Mouse (Mus musculus) kidney, embryonic 15.5 days (tissue): ENCODE data around the gene Bola1. TPM values are rescaled to one million over a fixed set of nuclear protein-coding genes. Genes with fewer than 3 reads are reported as not detected.
"Not testable (repeated sequence)": the region's sequence is repeated elsewhere in the genome, so short reads cannot be mapped to it uniquely, and the experiment has no call there.

Experiments used
- ATAC-seq: fragments of 200-750 bp; cut with Nextera tagmentation; replicated peaks from 2 replicates; pipeline ENCODE4 v1.8.0; 2017; ENCODE audit warnings: moderate TSS enrichment; ENCODE audit not compliant: low FRiP score
- H3K27ac ChIP-seq: fragments of 300-500 bp; sonication (generic); 2 replicates; pipeline ENCODE4 v1.5.1; 2015; ENCODE audit warnings: mild to moderate bottlenecking, inconsistent platforms
- H3K27me3 ChIP-seq: fragments of 300-500 bp; sonication (generic); 2 replicates; pipeline ENCODE4 v1.6.1; 2015; ENCODE audit warnings: inconsistent platforms
- H3K36me3 ChIP-seq: fragments of 300-500 bp; sonication (generic); 2 replicates; pipeline ENCODE4 v1.6.1; 2015; ENCODE audit warnings: inconsistent platforms
- H3K4me1 ChIP-seq: fragments of 300-500 bp; sonication (generic); 2 replicates; pipeline ENCODE4 v1.6.1; 2015; ENCODE audit warnings: inconsistent platforms
- H3K4me2 ChIP-seq: fragments of 300-500 bp; sonication (generic); 2 replicates; pipeline ENCODE4 v1.6.1; 2015; ENCODE audit warnings: moderate library complexity, mild to moderate bottlenecking, inconsistent platforms
- H3K4me3 ChIP-seq: fragments of 300-500 bp; sonication (generic); replicated peaks from 2 replicates; pipeline ENCODE4 v1.5.1; 2015; ENCODE audit warnings: mild to moderate bottlenecking, inconsistent platforms
- H3K9ac ChIP-seq: fragments of 300-500 bp; sonication (generic); 2 replicates; pipeline ENCODE4 v1.6.1; 2015; ENCODE audit warnings: mild to moderate bottlenecking, inconsistent platforms
- H3K9me3 ChIP-seq: fragments of 300-500 bp; sonication (generic); replicated peaks from 2 replicates; pipeline ENCODE4 v1.6.1; 2016; ENCODE audit warnings: inconsistent platforms
- WGBS: fragments of 180-500 bp; shearing (Covaris S2); methylation state at CpG from one replicate; pipeline ENCODE4 v1.1.7; 2015; ENCODE audit warnings: mixed read lengths; 5-methylcytosine and 5-hydroxymethylcytosine counted together
- polyA plus RNA-seq: library from polyadenylated mRNA; unstranded; fragments of >200 nt; fragmentation: Nextera tagmentation; extraction: Ambion mirVana; gene quantifications from 2 replicates; pipeline ENCODE4 v1.2.1, GENCODE M21; 2015

Bola1 gene
- polyA plus RNA-seq, result 55.2 and 59.4 TPM in 2 replicates

DNA sequence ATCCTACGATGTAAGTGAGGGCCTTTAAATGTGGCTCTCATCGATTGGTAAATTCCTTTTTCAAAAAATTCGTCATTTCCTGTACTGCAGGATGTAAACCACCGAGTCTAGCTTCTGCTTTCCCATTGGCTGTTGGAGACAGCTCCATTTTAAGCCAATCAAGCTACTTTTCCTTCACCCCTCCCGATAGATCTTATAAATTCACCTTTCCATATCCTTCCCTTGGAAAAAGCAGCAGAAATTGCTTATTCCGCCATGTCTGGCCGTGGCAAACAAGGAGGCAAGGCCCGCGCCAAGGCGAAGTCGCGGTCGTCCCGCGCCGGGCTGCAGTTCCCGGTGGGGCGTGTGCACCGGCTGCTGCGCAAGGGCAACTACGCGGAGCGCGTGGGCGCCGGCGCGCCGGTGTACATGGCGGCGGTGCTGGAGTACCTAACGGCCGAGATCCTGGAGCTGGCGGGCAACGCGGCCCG, at the start of gene Bola1, which contains the start of gene Hist2h2ab:
Gene Bola1, minus strand, starts transcription at position 49 of the 470 bp plus-strand sequence.
Gene Hist2h2ab, plus strand, starts transcription at position 205 of the 470 bp plus-strand sequence.
- peak; percentile 78 for ATAC-seq
- Histone ChIP-seq H3K4me1 (peaks cover 36% of the 10 kb centered on the region), H3K9me3 (no peaks in the 10 kb centered on the region), H3K36me3 (no peaks in the 10 kb centered on the region), H3K4me3 (peak within 1 kb of the TSS; percentile 68), H3K9ac (peak within 1 kb of the TSS; percentile 92), H3K27ac (peak within 1 kb of the TSS; percentile 100), H3K4me2 (peak within 1 kb of the TSS; percentile 86), H3K27me3 (0 out of 2 replicates have a peak, but pooled peaks cover 1% of the 10 kb centered on the region)
- WGBS, result under 1% methylated on average over 37 of the region's 37 CpGs

- H3K4me3 ChIP-seq, result peak overlapping the region; percentile 56
- peak overlapping the region; percentile 98 for H3K27ac ChIP-seq
- H3K4me1 ChIP-seq, result peaks cover 26% of the 10 kb centered on the region
- WGBS, result under 1% methylated on average over 13 of the region's 44 CpGs
- not testable (repeated sequence) for H3K36me3 ChIP-seq, H3K9me3 ChIP-seq, H3K27me3 ChIP-seq
- H3K9ac ChIP-seq, result peak overlapping the region; percentile 60
- peak; percentile 47 for ATAC-seq
- peak overlapping the region; percentile 82 for H3K4me2 ChIP-seq
These were observed 49.4 kb upstream of the Bola1 start for GRCm38 (mm10) chr3:96268776-96269378.

GRCm38 (mm10) chr3:96268051-96268775, 48.7 kb upstream of the Bola1 start, which contains the start of gene Hist2h3b:
Gene Hist2h3b (plus strand): TSS chr3:96268654.
- peak within 1 kb of the TSS; percentile 56 for H3K4me3 ChIP-seq
- 20% methylated on average over 29 of the region's 30 CpGs for WGBS
- H3K9me3 ChIP-seq, result no peaks in the 10 kb centered on the region
- peaks cover 28% of the 10 kb centered on the region for H3K4me1 ChIP-seq
- H3K27me3 ChIP-seq, result no peaks in the 10 kb centered on the region
- peak within 1 kb of the TSS; percentile 82 for H3K4me2 ChIP-seq
- H3K36me3 ChIP-seq, result no peaks in the 10 kb centered on the region
- peak; percentile 69 for ATAC-seq
- H3K27ac ChIP-seq, result peak within 1 kb of the TSS; percentile 98
- H3K9ac ChIP-seq, result peak within 1 kb of the TSS; percentile 60

GRCm38 (mm10) chr3:96267541-96267940, 48.0 kb upstream of the Bola1 start:
- Histone ChIP-seq H3K4me2 (peak overlapping the region; percentile 82), H3K9ac (no peak overlapping the region), H3K4me1 (peaks cover 29% of the 10 kb centered on the region), H3K27ac (peak overlapping the region; percentile 97), H3K27me3 (no peaks in the 10 kb centered on the region), H3K4me3 (no peak overlapping the region), H3K36me3 (no peaks in the 10 kb centered on the region), H3K9me3 (no peaks in the 10 kb centered on the region)
- 74% methylated on average over 4 of the region's 4 CpGs for WGBS
- no peak for ATAC-seq

DNA sequence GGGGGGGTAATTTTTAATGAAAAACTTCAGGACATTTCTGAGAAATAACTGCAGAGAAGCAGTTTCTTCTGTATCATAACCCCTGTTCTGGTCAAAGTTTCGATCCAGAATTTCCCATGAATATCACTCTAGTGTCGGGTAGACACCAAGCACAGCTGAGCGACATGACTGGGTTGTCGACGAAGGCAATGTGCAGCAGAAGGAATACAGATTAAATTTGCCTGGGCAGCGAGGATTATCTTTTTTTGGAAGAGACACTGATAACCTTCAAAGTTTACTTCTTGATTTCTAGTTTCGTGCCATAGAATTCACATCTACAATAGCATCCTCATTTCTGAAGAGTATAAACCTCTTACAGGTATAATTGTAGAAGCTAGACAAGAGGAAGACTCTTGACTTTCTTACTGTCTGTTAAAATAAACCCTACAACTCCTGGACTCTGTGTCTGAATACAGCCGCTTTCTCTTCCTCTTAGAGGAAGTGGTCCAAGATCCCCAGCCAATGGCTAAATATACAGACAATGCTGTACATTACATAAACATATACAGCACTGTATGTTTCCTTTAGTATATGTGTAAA, 46.7 kb upstream of the Bola1 start:
- H3K27ac ChIP-seq, result no peak overlapping the region
- H3K4me3 ChIP-seq, result no peak overlapping the region
- ATAC-seq, result no peak
- peaks cover 42% of the 10 kb centered on the region for H3K4me1 ChIP-seq
- H3K9me3 ChIP-seq, result no peaks in the 10 kb centered on the region
- no peaks in the 10 kb centered on the region for H3K27me3 ChIP-seq
- H3K4me2 ChIP-seq, result no peak overlapping the region
- 83% methylated on average over 8 of the region's 8 CpGs for WGBS
- H3K36me3 ChIP-seq, result no peaks in the 10 kb centered on the region
- no peak overlapping the region for H3K9ac ChIP-seq

- H3K36me3 ChIP-seq, result no peaks in the 10 kb centered on the region
- no peak for ATAC-seq
- no peak overlapping the region; the same call in 1 of the 2 replicates for H3K9ac ChIP-seq
- H3K4me1 ChIP-seq, result peaks cover 44% of the 10 kb centered on the region
- peak overlapping the region; percentile 99 for H3K27ac ChIP-seq
- H3K9me3 ChIP-seq, result no peaks in the 10 kb centered on the region
- WGBS, result 68% methylated on average over 7 of the region's 7 CpGs
- no peaks in the 10 kb centered on the region for H3K27me3 ChIP-seq
- peak overlapping the region; percentile 81 for H3K4me2 ChIP-seq
- H3K4me3 ChIP-seq, result peak overlapping the region; percentile 61
These were observed 45.0 kb upstream of the Bola1 start for GRCm38 (mm10) chr3:96264404-96264949.

GRCm38 (mm10) chr3:96263558-96264403, 44.3 kb upstream of the Bola1 start:
- Histone ChIP-seq H3K27ac (peak overlapping the region; percentile 99), H3K9me3 (no peaks in the 10 kb centered on the region), H3K4me1 (peaks cover 44% of the 10 kb centered on the region), H3K36me3 (no peaks in the 10 kb centered on the region), H3K4me2 (peak overlapping the region; percentile 81), H3K4me3 (peak overlapping the region; percentile 61), H3K27me3 (no peaks in the 10 kb centered on the region), H3K9ac (peak overlapping the region; percentile 44)
- ATAC-seq, result peak; percentile 24
- 5% methylated on average over 27 of the region's 27 CpGs for WGBS

DNA sequence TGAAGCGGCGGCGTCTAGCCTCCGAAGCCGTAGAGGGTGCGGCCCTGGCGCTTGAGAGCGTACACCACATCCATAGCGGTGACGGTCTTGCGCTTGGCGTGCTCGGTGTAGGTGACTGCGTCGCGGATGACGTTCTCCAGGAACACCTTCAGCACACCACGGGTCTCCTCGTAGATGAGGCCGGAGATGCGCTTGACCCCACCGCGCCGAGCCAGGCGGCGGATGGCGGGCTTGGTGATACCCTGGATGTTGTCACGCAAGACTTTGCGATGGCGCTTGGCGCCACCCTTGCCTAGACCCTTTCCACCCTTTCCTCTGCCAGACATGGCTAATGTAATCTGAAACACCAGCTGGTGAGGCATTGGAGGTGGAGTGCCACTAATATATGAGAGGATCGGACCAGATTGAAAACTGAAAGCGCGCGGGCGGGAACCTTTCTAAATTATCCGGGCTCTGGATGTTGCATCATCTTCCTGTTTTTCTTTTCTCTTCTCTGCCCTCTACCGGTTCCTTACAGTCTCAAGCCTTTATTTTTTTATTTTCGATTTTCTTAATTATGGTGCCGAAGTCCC, 43.6 kb upstream of the Bola1 start, which contains the start of gene Hist2h4:
Gene Hist2h4, minus strand, starts transcription at position 333 of the 572 bp plus-strand sequence.
- Histone ChIP-seq H3K36me3 (no peaks in the 10 kb centered on the region), H3K4me2 (peak within 1 kb of the TSS; percentile 81), H3K4me1 (peaks cover 42% of the 10 kb centered on the region), H3K27ac (peak within 1 kb of the TSS; percentile 99), H3K4me3 (peak within 1 kb of the TSS; percentile 61), H3K9ac (peak within 1 kb of the TSS; percentile 71), H3K9me3 (no peaks in the 10 kb centered on the region), H3K27me3 (no peaks in the 10 kb centered on the region)
- ATAC-seq, result peak; percentile 93
- 0% methylated on average over 40 of the region's 40 CpGs for WGBS

DNA sequence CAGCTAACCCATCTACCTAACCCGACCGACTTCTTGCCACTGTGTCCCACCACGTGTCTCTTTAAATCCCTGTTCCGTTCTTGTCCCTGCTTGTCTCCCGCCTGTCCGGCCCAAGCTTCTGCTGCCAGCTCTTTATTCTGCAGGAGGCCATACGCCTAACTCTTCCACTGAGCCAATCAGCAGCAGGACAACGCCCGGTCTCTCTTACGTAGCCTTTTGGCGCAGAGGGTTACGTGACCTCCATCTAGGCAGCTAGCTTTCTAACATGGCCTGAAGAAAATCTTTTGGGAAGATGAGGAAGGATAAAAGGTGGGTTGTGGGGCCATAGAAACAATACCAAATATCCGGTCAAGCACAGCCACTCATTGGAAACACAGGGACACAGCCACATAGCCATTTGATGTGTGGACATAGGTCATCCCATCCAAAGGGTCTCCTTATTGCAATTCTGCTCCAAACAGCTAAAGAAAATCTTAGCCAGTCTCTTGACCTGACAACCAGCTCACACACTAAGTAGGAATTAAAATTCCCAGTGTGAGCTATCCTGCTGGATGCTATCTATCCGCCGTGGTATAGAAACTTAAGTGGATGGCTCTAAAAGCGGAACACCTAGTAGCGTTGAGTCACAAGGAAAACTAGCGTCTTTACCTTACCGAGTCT, 42.8 kb upstream of the Bola1 start:
- Histone ChIP-seq H3K4me1 (peaks cover 36% of the 10 kb centered on the region), H3K9me3 (no peaks in the 10 kb centered on the region), H3K27me3 (no peaks in the 10 kb centered on the region), H3K27ac (peak overlapping the region; percentile 99), H3K4me2 (peak overlapping the region; percentile 81), H3K36me3 (no peaks in the 10 kb centered on the region), H3K9ac (peak overlapping the region; percentile 71), H3K4me3 (peak overlapping the region; percentile 61)
- WGBS, result 1% methylated on average over 19 of the region's 19 CpGs
- ATAC-seq, result peak; percentile 81

- Histone ChIP-seq H3K9me3 (no peaks in the 10 kb centered on the region), H3K9ac (peak overlapping the region; percentile 71), H3K4me3 (peak overlapping the region; percentile 61)
These were observed 42.1 kb upstream of the Bola1 start for GRCm38 (mm10) chr3:96261623-96262022.

More at GRCm38 (mm10) chr3:96261623-96262022, 42.1 kb upstream of the Bola1 start:
- 54% methylated on average over 3 of the region's 3 CpGs for WGBS
- H3K27ac ChIP-seq, result peak overlapping the region; percentile 99
- peaks cover 30% of the 10 kb centered on the region for H3K4me1 ChIP-seq
- H3K36me3 ChIP-seq, result no peaks in the 10 kb centered on the region
- ATAC-seq, result no peak
- H3K4me2 ChIP-seq, result peak overlapping the region; percentile 81
- H3K27me3 ChIP-seq, result no peaks in the 10 kb centered on the region
